Mouse (Mus musculus): Measurements from ENCODE around the gene Fbxo9.
"Not testable (repeated sequence)": the region's sequence is repeated elsewhere in the genome, so short reads cannot be mapped to it uniquely, and the experiment has no call there.

Gene Fbxo9

GRCm38 (mm10) chr9:78108796-78109239 is at the start of gene Fbxo9, which contains the start of gene Ick:
Gene Fbxo9 (minus strand): TSS chr9:78109065.
Gene Ick (plus strand): TSS chr9:78109192.
- CTCF ChIA-PET = interaction anchor here in 2 of 4 experiments (0.8 to 1.7 kb wide), 4 partner anchors 11 to 251 kb away, joined by 3 to 5 read pairs (median 4); no protein-coding TSS in a partner anchor

GRCm38 (mm10) chr9:78157221-78157620 is 48.4 kb upstream of the Fbxo9 start:
- ChIA-PET POLR2A (interaction anchor here in 1 of 4 experiments (1.0 to 1.2 kb wide), 3 partner anchors 9 to 34 kb away, joined by 3 to 4 read pairs (median 4); no protein-coding TSS in a partner anchor), CTCF (interaction anchor here in 1 of 4 experiments (1.3 kb wide), 1 partner anchor 13 kb away, joined by 3 read pairs; no protein-coding TSS in a partner anchor)

More at GRCm38 (mm10) chr9:78108796-78109239, at the start of gene Fbxo9, which contains the start of gene Ick:
- POLR2A ChIA-PET = interaction anchor here in 3 of 4 experiments (0.5 to 7.8 kb wide), 31 partner anchors 9 to 1034 kb away, joined by 3 to 92 read pairs (median 5); partner anchors contain the start of gene Dppa5a (in 1 of the 3)

- CTCF ChIA-PET = interaction anchor here in 3 of 4 experiments (0.6 to 1.6 kb wide), 4 partner anchors 11 to 42 kb away, joined by 3 to 5 read pairs (median 4); no protein-coding TSS in a partner anchor
These were observed 45.5 kb upstream of the Fbxo9 start for GRCm38 (mm10) chr9:78154211-78154977.

GRCm38 (mm10) chr9:78149770-78150169 is 40.9 kb upstream of the Fbxo9 start:
- CTCF ChIA-PET, POLR2A ChIA-PET: not testable (repeated sequence)

More at GRCm38 (mm10) chr9:78154211-78154977, 45.5 kb upstream of the Fbxo9 start:
- POLR2A ChIA-PET = interaction anchor here in 1 of 4 experiments (1.3 to 2.1 kb wide), 4 partner anchors 15 to 50 kb away, joined by 4 to 6 read pairs (median 6); no protein-coding TSS in a partner anchor

- CTCF ChIA-PET = no interaction called here
- POLR2A ChIA-PET = no interaction called here
These were observed 39.3 kb upstream of the Fbxo9 start for GRCm38 (mm10) chr9:78148149-78148548.

GRCm38 (mm10) chr9:78146627-78147026 is 37.8 kb upstream of the Fbxo9 start:
- ChIA-PET CTCF (no interaction called here), POLR2A (interaction anchor here in 2 of 4 experiments (0.6 to 2.3 kb wide), 3 partner anchors 12 to 185 kb away, joined by 3 to 8 read pairs (median 4); no protein-coding TSS in a partner anchor)

GRCm38 (mm10) chr9:78146099-78146498 is 37.2 kb upstream of the Fbxo9 start:
- CTCF ChIA-PET = interaction anchor here in 1 of 4 experiments (1.5 kb wide), 1 partner anchor 38 kb away, joined by 4 read pairs; the partner anchor contains the start of gene Fbxo9
- POLR2A ChIA-PET = interaction anchor here in 1 of 4 experiments (0.6 to 2.3 kb wide), 2 partner anchors 12 to 184 kb away, joined by 4 to 8 read pairs; no protein-coding TSS in a partner anchor

GRCm38 (mm10) chr9:78139463-78139862 is 30.6 kb upstream of the Fbxo9 start:
- ChIA-PET CTCF (interaction anchor here in 2 of 4 experiments (0.9 to 1.9 kb wide), 2 partner anchors 26 to 30 kb away, joined by 3 to 6 read pairs; no protein-coding TSS in a partner anchor), POLR2A (interaction anchor here in 1 of 4 experiments (1.0 to 1.6 kb wide), 6 partner anchors 9 to 31 kb away, joined by 3 to 6 read pairs (median 4); no protein-coding TSS in a partner anchor)

GRCm38 (mm10) chr9:78138044-78138676 is 29.3 kb upstream of the Fbxo9 start:
- POLR2A ChIA-PET = interaction anchor here in 2 of 4 experiments (0.7 to 2.8 kb wide), 11 partner anchors 9 to 60 kb away, joined by 3 to 8 read pairs (median 3); no protein-coding TSS in a partner anchor
- CTCF ChIA-PET = interaction anchor here in 2 of 4 experiments (0.6 to 1.6 kb wide), 3 partner anchors 25 to 30 kb away, joined by 3 to 4 read pairs (median 3); no protein-coding TSS in a partner anchor

- ChIA-PET POLR2A (interaction anchor here in 2 of 4 experiments (1.5 to 2.8 kb wide), 4 partner anchors 8 to 40 kb away, joined by 4 to 8 read pairs (median 4); no protein-coding TSS in a partner anchor), CTCF (interaction anchor here in 2 of 4 experiments (0.6 to 0.8 kb wide), 2 partner anchors 22 to 38 kb away, joined by 3 read pairs; no protein-coding TSS in a partner anchor)
These were observed 26.8 kb upstream of the Fbxo9 start for GRCm38 (mm10) chr9:78135658-78136057.

- CTCF ChIA-PET = interaction anchor here in 1 of 4 experiments (1.3 kb wide), 1 partner anchor 14 kb away, joined by 5 read pairs; no protein-coding TSS in a partner anchor
- POLR2A ChIA-PET = interaction anchor here in 2 of 4 experiments (1.0 to 1.8 kb wide), 4 partner anchors 13 to 19 kb away, joined by 3 to 6 read pairs (median 4); no protein-coding TSS in a partner anchor
These were observed 17.8 kb upstream of the Fbxo9 start for GRCm38 (mm10) chr9:78126643-78127042.

GRCm38 (mm10) chr9:78126007-78126406 is 17.1 kb upstream of the Fbxo9 start:
- CTCF ChIA-PET = interaction anchor here in 1 of 4 experiments (0.5 kb wide), 1 partner anchor 433 kb away, joined by 5 read pairs; no protein-coding TSS in a partner anchor
- POLR2A ChIA-PET = interaction anchor here in 2 of 4 experiments (0.9 to 1.9 kb wide), 10 partner anchors 9 to 66 kb away, joined by 3 to 6 read pairs (median 4); partner anchors contain the start of genes Fbxo9 (in 1 of the 2) and Ick (in 1 of the 2)

- ChIA-PET CTCF (interaction anchor here in 2 of 4 experiments (0.5 to 0.7 kb wide), 2 partner anchors 11 to 44 kb away, joined by 3 read pairs; no protein-coding TSS in a partner anchor), POLR2A (interaction anchor here in 2 of 4 experiments (0.9 to 1.9 kb wide), 6 partner anchors 9 to 67 kb away, joined by 3 to 5 read pairs (median 3); no protein-coding TSS in a partner anchor)
These were observed 15.4 kb upstream of the Fbxo9 start for GRCm38 (mm10) chr9:78124297-78124696.

GRCm38 (mm10) chr9:78122939-78123712 is 14.3 kb upstream of the Fbxo9 start:
- CTCF ChIA-PET = interaction anchor here in 2 of 4 experiments (0.8 to 1.3 kb wide), 3 partner anchors 9 to 71 kb away, joined by 4 to 5 read pairs (median 4); no protein-coding TSS in a partner anchor
- POLR2A ChIA-PET = interaction anchor here in 2 of 4 experiments (1.2 to 2.7 kb wide), 4 partner anchors 10 to 68 kb away, joined by 4 to 9 read pairs (median 5); partner anchors contain the start of genes Fbxo9 (in 1 of the 2) and Ick (in 1 of the 2)

- ChIA-PET POLR2A (interaction anchor here in 2 of 4 experiments (0.6 to 2.7 kb wide), 15 partner anchors 9 to 398 kb away, joined by 3 to 14 read pairs (median 4); partner anchors contain the start of genes Fbxo9 (in 1 of the 2) and Ick (in 1 of the 2)), CTCF (interaction anchor here in 1 of 4 experiments (0.9 to 1.0 kb wide), 2 partner anchors 9 to 45 kb away, joined by 4 read pairs; no protein-coding TSS in a partner anchor)
These were observed 13.1 kb upstream of the Fbxo9 start for GRCm38 (mm10) chr9:78121985-78122384.

- ChIA-PET POLR2A (interaction anchor here in 2 of 4 experiments (0.6 to 2.7 kb wide), 16 partner anchors 8 to 399 kb away, joined by 3 to 14 read pairs (median 4); partner anchors contain the start of genes Fbxo9 (in 1 of the 2) and Ick (in 1 of the 2)), CTCF (interaction anchor here in 1 of 4 experiments (0.9 to 1.0 kb wide), 2 partner anchors 8 to 45 kb away, joined by 4 read pairs; no protein-coding TSS in a partner anchor)
These were observed 12.5 kb upstream of the Fbxo9 start for GRCm38 (mm10) chr9:78121358-78121757.
